8 mouse cellular contexts compared by ENCODE assay signal in genomic region chr2:31299266-31299665, GRCm38 (mm10). TPM values are rescaled to one million over a fixed set of nuclear protein-coding genes. Genes with fewer than 3 reads are reported as not detected.
DNase-seq lines count a peak whose midpoint lies in the region; ATAC-seq and TF ChIP-seq lines count a peak whose summit lies in the region.

No protein-coding gene starts in this region.

- peaks cover 5% of the 10 kb centered on the region for H3K4me1 ChIP-seq in hindbrain, embryonic 12.5 days
- H3K4me1 ChIP-seq in midbrain, embryonic 15.5 days = peaks cover 15% of the 10 kb centered on the region; the same call in 1 of the 2 replicates

- no peaks in the 10 kb centered on the region for H3K27me3 ChIP-seq in hindbrain, embryonic 12.5 days
- H3K27me3 ChIP-seq in midbrain, embryonic 15.5 days (replicated peaks) = no peaks in the 10 kb centered on the region

- peak; percentile 71 for TF ChIP-seq CTCF in gastrocnemius, adult 2 months (IDR thresholded peaks at IDR 0.05)

- 0 out of 2 replicates have a peak, but pooled peaks have one; percentile 1 for ATAC-seq in hindbrain, embryonic 12.5 days (ENCODE audit: low FRiP score)
- no peak for ATAC-seq in midbrain, embryonic 15.5 days (replicated peaks)

- DNase-seq in gastrocnemius, adult 2 months = no peak
- DNase-seq in gastrocnemius, postnatal 25 days = no peak
- peak; percentile 68 for DNase-seq in A20 (ENCODE audit: low read depth, low spot score)
- DNase-seq in cerebellum, postnatal 25 days = peak; percentile 24 to 29
- DNase-seq in frontal cortex, postnatal 10 days (ENCODE audit: low spot score in 2 of 2) = no peak
- DNase-seq in spleen, postnatal 4 days (ENCODE audit: low spot score in 2 of 2) = no peak

- H3K9ac ChIP-seq in hindbrain, embryonic 12.5 days = no peak overlapping the region
- H3K9ac ChIP-seq in midbrain, embryonic 15.5 days = no peak overlapping the region; the same call in 1 of the 2 replicates

- no peaks in the 10 kb centered on the region for H3K9me3 ChIP-seq in hindbrain, embryonic 12.5 days (replicated peaks)
- no peaks in the 10 kb centered on the region for H3K9me3 ChIP-seq in midbrain, embryonic 15.5 days

- peak overlapping the region; percentile 40 for H3K27ac ChIP-seq in gastrocnemius, adult 2 months
- H3K27ac ChIP-seq in hindbrain, embryonic 12.5 days = no peak overlapping the region
- no peak overlapping the region for H3K27ac ChIP-seq in midbrain, embryonic 15.5 days

- H3K4me3 ChIP-seq in gastrocnemius, adult 2 months = peak overlapping the region; percentile 29; the same call in 1 of the 2 replicates
- H3K4me3 ChIP-seq in hindbrain, embryonic 12.5 days = no peak overlapping the region
- H3K4me3 ChIP-seq in midbrain, embryonic 15.5 days = no peak overlapping the region

- peak overlapping the region; percentile 49; the same call in 1 of the 2 replicates for H3K4me2 ChIP-seq in hindbrain, embryonic 12.5 days (replicated peaks)
- peak overlapping the region; percentile 59 for H3K4me2 ChIP-seq in midbrain, embryonic 15.5 days

- intact Hi-C loops in gastrocnemius, adult 2 months (cut with DNase I) = no loop called here

- 24% methylated on average over 4 of the region's 4 CpGs for WGBS in hindbrain, embryonic 12.5 days
- 22% methylated on average over 4 of the region's 4 CpGs for WGBS in midbrain, embryonic 15.5 days

- H3K36me3 ChIP-seq in hindbrain, embryonic 12.5 days = no peaks in the 10 kb centered on the region; the same call in 1 of the 2 replicates
- no peaks in the 10 kb centered on the region for H3K36me3 ChIP-seq in midbrain, embryonic 15.5 days (replicated peaks)

RNA-seq across cellular contexts. Expression of gene Hmcn2, which starts 14.9 kb away (rescaled TPM):
- 10 to 100 TPM; 21.6 to 36.8 TPM for total RNA-seq in gastrocnemius, adult 2 months (2021)
- 10 to 100 TPM; 33.0 to 38.1 TPM for total RNA-seq in gastrocnemius, postnatal 25 days (2021)
- 0.30 and 0.33 TPM in 2 replicates for polyA plus RNA-seq in hindbrain, embryonic 12.5 days (2016; fragmentation: Nextera tagmentation; extraction: Ambion mirVana)
- polyA plus RNA-seq in midbrain, embryonic 15.5 days (2015; fragmentation: Nextera tagmentation; extraction: Ambion mirVana) = 0.18 and 0.32 TPM in 2 replicates

RNA-seq across cellular contexts. Expression of gene Ncs1, which starts 53.6 kb away (rescaled TPM):
- total RNA-seq in gastrocnemius, adult 2 months (2021) = 1 to 10 TPM; 4.6 to 5.1 TPM
- total RNA-seq in gastrocnemius, postnatal 25 days (2021) = 1 to 10 TPM; 4.7 to 4.8 TPM
- polyA plus RNA-seq in hindbrain, embryonic 12.5 days (2016; fragmentation: Nextera tagmentation; extraction: Ambion mirVana) = 99.8 and 107 TPM in 2 replicates
- 172 and 183 TPM in 2 replicates for polyA plus RNA-seq in midbrain, embryonic 15.5 days (2015; fragmentation: Nextera tagmentation; extraction: Ambion mirVana)

Comparison
In these comparisons a context has a peak if more than half of its experiments do, and no peak if none do; other contexts are left out.
1. DNase-seq: peak in A20 (single experiment) and cerebellum, postnatal 25 days (2 of 2); none in gastrocnemius, adult 2 months (single experiment), gastrocnemius, postnatal 25 days (single experiment), frontal cortex, postnatal 10 days (0 of 2) and spleen, postnatal 4 days (0 of 2).